Mouse (Mus musculus) neural tube, embryonic 14.5 days (tissue): Measurements from ENCODE around the gene Trmt13. TPM values are rescaled to one million over a fixed set of nuclear protein-coding genes. Genes with fewer than 3 reads are reported as not detected.

Experiments
- ATAC-seq: fragments of 200-750 bp; cut with Nextera tagmentation; 2 replicates; pipeline ENCODE4 v1.8.0; 2017; ENCODE audit warnings: low read depth, mild to moderate bottlenecking, moderate TSS enrichment, moderate library complexity
- H3K27ac ChIP-seq: fragments of 300-500 bp; sonication (generic); 2 replicates; pipeline ENCODE4 v1.5.1; 2014; ENCODE audit warnings: low read depth, mild to moderate bottlenecking, control low read depth, low read length, moderate library complexity, mixed read lengths
- H3K27me3 ChIP-seq: fragments of 300-500 bp; sonication (generic); 2 replicates; pipeline ENCODE4 v1.6.1; 2014; ENCODE audit warnings: low read length; ENCODE audit not compliant: control insufficient read depth, insufficient read depth
- H3K36me3 ChIP-seq: fragments of 300-500 bp; sonication (generic); 2 replicates; pipeline ENCODE4 v1.6.1; 2014; ENCODE audit warnings: low read length, mixed read lengths; ENCODE audit not compliant: control insufficient read depth, insufficient read depth
- H3K4me1 ChIP-seq: fragments of 300-500 bp; sonication (generic); 2 replicates; pipeline ENCODE4 v1.6.1; 2014; ENCODE audit warnings: low read length; ENCODE audit not compliant: control insufficient read depth, insufficient read depth
- H3K4me2 ChIP-seq: fragments of 300-500 bp; sonication (generic); 2 replicates; pipeline ENCODE4 v1.6.1; 2014; ENCODE audit warnings: mild to moderate bottlenecking, low read depth, low read length, control low read depth
- H3K4me3 ChIP-seq: fragments of 300-500 bp; sonication (generic); 2 replicates; pipeline ENCODE4 v1.5.1; 2014; ENCODE audit warnings: low read depth, low read length, control low read depth, mixed read lengths
- H3K9ac ChIP-seq: fragments of 300-500 bp; sonication (generic); replicated peaks from 2 replicates; pipeline ENCODE4 v1.6.1; 2014; ENCODE audit warnings: low read depth, mild to moderate bottlenecking, control low read depth, low read length, mixed read lengths
- H3K9me3 ChIP-seq: fragments of 300-500 bp; sonication (generic); 2 replicates; pipeline ENCODE4 v1.6.1; 2016; ENCODE audit warnings: low read length; ENCODE audit not compliant: control insufficient read depth
- WGBS: fragments of 180-500 bp; shearing (Covaris S2); extraction: QIAGEN DNeasy Blood & Tissue Kit; methylation state at CpG from one replicate; pipeline ENCODE4 v1.1.7; 2014; 5-methylcytosine and 5-hydroxymethylcytosine counted together
- polyA plus RNA-seq: library from polyadenylated mRNA; unstranded; fragments of >200 nt; fragmentation: Nextera tagmentation; extraction: Ambion mirVana; gene quantifications from 2 replicates; pipeline ENCODE4 v1.2.1, GENCODE M21; 2014

Trmt13 gene
- polyA plus RNA-seq, 1 experiment from 2014 or later = 32.2 TPM

- Histone ChIP-seq H3K27me3 (no peaks in the 10 kb centered on the region), H3K9ac (no peak overlapping the region), H3K27ac (no peak overlapping the region), H3K4me1 (peaks cover 3% of the 10 kb centered on the region; the same call in 1 of the 2 replicates), H3K9me3 (no peaks in the 10 kb centered on the region), H3K36me3 (no peaks in the 10 kb centered on the region), H3K4me2 (no peak overlapping the region), H3K4me3 (no peak overlapping the region)
- 68% methylated on average over 5 of the region's 5 CpGs for WGBS
- ATAC-seq = 0 out of 2 replicates have a peak, but pooled peaks have one; percentile 38
These were observed 39.0 kb upstream of the Trmt13 start for GRCm38 (mm10) chr3:116653278-116653945.

- no peaks in the 10 kb centered on the region for H3K27me3 ChIP-seq
- H3K9ac ChIP-seq = no peak overlapping the region
- H3K36me3 ChIP-seq = no peaks in the 10 kb centered on the region
- H3K27ac ChIP-seq = no peak overlapping the region
- H3K4me2 ChIP-seq = no peak overlapping the region
- H3K4me1 ChIP-seq = peaks cover 3% of the 10 kb centered on the region; the same call in 1 of the 2 replicates
- no peaks in the 10 kb centered on the region for H3K9me3 ChIP-seq
- WGBS = 49% methylated on average over 3 of the region's 3 CpGs
- H3K4me3 ChIP-seq = no peak overlapping the region
- 0 out of 2 replicates have a peak, but pooled peaks have one; percentile 39 for ATAC-seq
These were observed 37.7 kb upstream of the Trmt13 start for GRCm38 (mm10) chr3:116652033-116652446.

GRCm38 (mm10) chr3:116650698-116651097 is 36.3 kb upstream of the Trmt13 start:
- WGBS = 97% methylated on average over 9 of the region's 9 CpGs
- Histone ChIP-seq H3K9me3 (no peaks in the 10 kb centered on the region), H3K4me2 (no peak overlapping the region)

GRCm38 (mm10) chr3:116648805-116649204 is 34.4 kb upstream of the Trmt13 start:
- no peak for ATAC-seq
- H3K36me3 ChIP-seq = peaks cover 19% of the 10 kb centered on the region
- 95% methylated on average over 7 of the region's 7 CpGs for WGBS

More at GRCm38 (mm10) chr3:116650698-116651097, 36.3 kb upstream of the Trmt13 start:
- Histone ChIP-seq H3K36me3 (peaks cover 12% of the 10 kb centered on the region), H3K27me3 (no peaks in the 10 kb centered on the region), H3K9ac (no peak overlapping the region), H3K27ac (no peak overlapping the region), H3K4me3 (no peak overlapping the region), H3K4me1 (no peaks in the 10 kb centered on the region)
- ATAC-seq = no peak

GRCm38 (mm10) chr3:116646387-116646786 is 32.0 kb upstream of the Trmt13 start:
- no peak overlapping the region for H3K27ac ChIP-seq
- H3K4me3 ChIP-seq = no peak overlapping the region
- H3K4me2 ChIP-seq = no peak overlapping the region
- H3K27me3 ChIP-seq = no peaks in the 10 kb centered on the region
- 95% methylated on average over 1 of the region's 1 CpGs for WGBS
- no peaks in the 10 kb centered on the region for H3K4me1 ChIP-seq
- peaks cover 25% of the 10 kb centered on the region for H3K36me3 ChIP-seq
- no peak overlapping the region for H3K9ac ChIP-seq
- ATAC-seq = no peak
- H3K9me3 ChIP-seq = no peaks in the 10 kb centered on the region

More at GRCm38 (mm10) chr3:116648805-116649204, 34.4 kb upstream of the Trmt13 start:
- Histone ChIP-seq H3K4me1 (no peaks in the 10 kb centered on the region), H3K27me3 (no peaks in the 10 kb centered on the region), H3K9ac (no peak overlapping the region), H3K9me3 (no peaks in the 10 kb centered on the region), H3K4me3 (no peak overlapping the region), H3K27ac (no peak overlapping the region), H3K4me2 (no peak overlapping the region)

GRCm38 (mm10) chr3:116642373-116642772 is 28.0 kb upstream of the Trmt13 start:
- Histone ChIP-seq H3K4me1 (no peaks in the 10 kb centered on the region), H3K4me2 (no peak overlapping the region), H3K27me3 (no peaks in the 10 kb centered on the region), H3K4me3 (no peak overlapping the region), H3K36me3 (peaks cover 50% of the 10 kb centered on the region), H3K27ac (no peak overlapping the region), H3K9me3 (no peaks in the 10 kb centered on the region), H3K9ac (no peak overlapping the region)
- WGBS = 97% methylated on average over 2 of the region's 2 CpGs
- ATAC-seq = no peak

GRCm38 (mm10) chr3:116641811-116642371 is 27.5 kb upstream of the Trmt13 start:
- no peaks in the 10 kb centered on the region for H3K27me3 ChIP-seq
- no peak overlapping the region for H3K9ac ChIP-seq
- WGBS = 93% methylated on average over 6 of the region's 6 CpGs
- peaks cover 50% of the 10 kb centered on the region for H3K36me3 ChIP-seq
- no peak overlapping the region for H3K4me3 ChIP-seq
- H3K9me3 ChIP-seq = no peaks in the 10 kb centered on the region
- no peak overlapping the region for H3K27ac ChIP-seq
- ATAC-seq = no peak
- H3K4me2 ChIP-seq = no peak overlapping the region
- no peaks in the 10 kb centered on the region for H3K4me1 ChIP-seq

GRCm38 (mm10) chr3:116640024-116640423 is 25.6 kb upstream of the Trmt13 start:
- Histone ChIP-seq H3K4me2 (no peak overlapping the region), H3K9ac (no peak overlapping the region), H3K4me1 (no peaks in the 10 kb centered on the region), H3K4me3 (no peak overlapping the region), H3K27ac (no peak overlapping the region), H3K9me3 (no peaks in the 10 kb centered on the region), H3K27me3 (no peaks in the 10 kb centered on the region), H3K36me3 (peaks cover 37% of the 10 kb centered on the region)
- WGBS = 79% methylated on average over 1 of the region's 1 CpGs
- no peak for ATAC-seq

- Histone ChIP-seq H3K36me3 (peaks cover 50% of the 10 kb centered on the region), H3K27ac (no peak overlapping the region), H3K4me3 (no peak overlapping the region), H3K27me3 (no peaks in the 10 kb centered on the region), H3K4me1 (no peaks in the 10 kb centered on the region), H3K9me3 (no peaks in the 10 kb centered on the region), H3K9ac (no peak overlapping the region), H3K4me2 (no peak overlapping the region)
- no peak for ATAC-seq
- 91% methylated on average over 7 of the region's 7 CpGs for WGBS
These were observed 24.2 kb upstream of the Trmt13 start for GRCm38 (mm10) chr3:116638572-116638971.
